Mouse (Mus musculus): ENCODE measurements around the gene Nos2. TPM values are rescaled to one million over a fixed set of nuclear protein-coding genes. Genes with fewer than 3 reads are reported as not detected.
"Not testable (repeated sequence)": the region's sequence is repeated elsewhere in the genome, so short reads cannot be mapped to it uniquely, and the experiment has no call there.

Nos2 gene
- polyA plus RNA-seq, 2 experiments from 2014 or later = not detected

GRCm38 (mm10) chr11:78959841-78960520, 39.4 kb downstream of the Nos2 start:
- ATAC-seq = no peak

GRCm38 (mm10) chr11:78961221-78961620, 40.6 kb downstream of the Nos2 start:
- ATAC-seq = no peak

DNA sequence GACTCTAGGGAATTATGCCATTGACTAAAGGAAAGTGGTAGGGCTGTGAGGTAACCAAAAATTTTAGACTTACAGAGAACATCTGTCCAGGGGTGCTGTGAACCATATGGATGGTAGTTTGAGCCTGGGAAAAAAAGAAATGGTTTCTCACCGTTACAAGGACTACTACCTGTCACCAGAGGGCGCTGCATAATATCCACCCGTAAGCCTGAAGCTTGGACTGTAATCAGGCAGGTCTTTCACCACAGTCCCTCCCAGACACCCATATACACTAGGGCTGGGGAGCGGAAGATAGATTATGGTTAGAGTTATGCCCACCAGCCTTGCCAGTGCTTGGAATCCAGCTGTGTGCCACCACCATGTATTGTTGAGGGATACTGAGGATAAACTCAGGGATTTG, 46.8 kb downstream of the Nos2 start:
- no peak for ATAC-seq

- no peak for ATAC-seq
These were observed 47.5 kb downstream of the Nos2 start for GRCm38 (mm10) chr11:78968121-78968520.

DNA sequence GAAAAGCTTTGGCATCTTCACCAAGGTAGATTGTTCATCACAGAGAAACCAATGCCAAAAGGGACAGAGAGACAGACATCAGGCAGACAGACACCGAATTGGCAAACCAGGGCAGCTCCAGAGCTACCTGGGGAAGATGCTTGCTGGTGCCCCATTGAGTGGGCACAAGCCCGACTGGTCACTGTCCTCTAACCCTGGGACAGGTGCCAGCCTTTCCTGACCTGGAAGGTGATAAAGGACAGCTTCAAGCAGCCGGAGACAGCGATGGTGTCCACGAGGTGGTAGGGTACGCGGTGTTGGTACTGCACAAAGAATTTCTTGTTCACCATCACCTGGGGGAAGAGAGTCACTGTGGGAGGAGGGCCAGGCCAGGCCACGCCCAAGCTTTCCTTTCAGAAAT, 50.5 kb downstream of the Nos2 start:
- no peak for ATAC-seq

DNA sequence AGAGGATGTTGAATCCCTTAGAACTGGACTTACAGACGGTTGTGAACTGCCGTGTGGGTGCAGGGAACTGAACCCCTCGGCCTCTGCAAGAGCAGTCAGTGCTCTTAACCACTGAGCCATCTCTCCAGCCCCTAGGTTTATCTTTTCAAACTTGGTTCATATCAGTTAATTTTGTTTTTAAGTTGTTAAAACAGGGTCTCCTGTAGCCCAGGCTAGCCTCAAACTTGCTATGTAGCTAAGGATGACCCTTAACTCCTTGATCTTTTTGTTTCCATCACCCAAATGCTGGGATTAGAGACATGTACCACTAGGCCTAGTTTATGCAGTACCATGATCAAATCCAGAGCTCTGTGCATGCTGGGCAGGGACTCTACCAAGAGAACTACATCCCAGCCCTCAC, 51.2 kb downstream of the Nos2 start:
- ATAC-seq = no peak

DNA sequence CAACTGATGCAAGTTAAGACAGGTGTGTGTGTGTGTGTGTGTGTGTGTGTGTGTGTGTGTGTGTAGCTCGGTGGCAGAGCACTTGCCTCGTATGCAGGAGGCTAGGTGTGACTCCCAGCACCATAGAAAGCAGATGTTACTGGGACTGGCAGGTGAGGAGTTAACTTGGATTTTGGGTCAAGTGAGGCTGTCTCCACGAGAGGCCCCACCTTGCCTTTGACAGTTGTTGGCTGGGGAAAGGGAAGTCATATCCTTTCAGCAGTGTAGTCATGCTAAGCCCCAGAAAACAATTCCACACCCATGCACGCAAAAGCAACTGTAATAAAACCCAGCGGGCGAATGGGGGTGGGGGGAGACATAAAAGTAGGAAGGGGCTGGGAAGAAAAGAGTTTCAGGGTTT, 51.7 kb downstream of the Nos2 start:
- ATAC-seq = no peak

DNA sequence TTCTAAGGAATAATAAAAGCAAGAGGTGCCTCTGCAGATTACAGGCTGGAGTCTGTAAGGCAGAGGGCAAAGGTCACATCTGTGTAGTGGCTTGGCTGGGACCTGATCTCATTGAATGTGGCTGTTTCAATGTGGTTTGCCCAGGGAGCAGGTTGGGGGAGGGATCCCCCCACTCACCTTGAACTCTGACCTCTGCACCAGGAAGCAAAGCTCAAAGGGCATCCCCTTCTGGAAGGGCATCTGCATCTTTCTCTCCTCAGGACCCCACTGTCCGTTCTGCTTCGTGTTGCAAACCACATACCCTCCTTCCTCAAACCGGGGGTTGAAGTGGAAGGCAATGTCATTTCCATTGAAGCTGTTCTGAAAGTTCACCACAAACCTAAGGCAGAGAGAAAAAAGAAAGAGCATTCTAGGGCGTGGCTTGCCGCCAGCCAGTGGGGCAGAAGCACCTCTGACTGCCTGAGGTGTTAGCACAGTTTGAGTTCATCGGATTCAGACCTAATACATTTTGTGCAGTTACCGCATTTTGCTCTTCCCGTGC, 52.3 kb downstream of the Nos2 start:
- peak; percentile 39 for ATAC-seq

DNA sequence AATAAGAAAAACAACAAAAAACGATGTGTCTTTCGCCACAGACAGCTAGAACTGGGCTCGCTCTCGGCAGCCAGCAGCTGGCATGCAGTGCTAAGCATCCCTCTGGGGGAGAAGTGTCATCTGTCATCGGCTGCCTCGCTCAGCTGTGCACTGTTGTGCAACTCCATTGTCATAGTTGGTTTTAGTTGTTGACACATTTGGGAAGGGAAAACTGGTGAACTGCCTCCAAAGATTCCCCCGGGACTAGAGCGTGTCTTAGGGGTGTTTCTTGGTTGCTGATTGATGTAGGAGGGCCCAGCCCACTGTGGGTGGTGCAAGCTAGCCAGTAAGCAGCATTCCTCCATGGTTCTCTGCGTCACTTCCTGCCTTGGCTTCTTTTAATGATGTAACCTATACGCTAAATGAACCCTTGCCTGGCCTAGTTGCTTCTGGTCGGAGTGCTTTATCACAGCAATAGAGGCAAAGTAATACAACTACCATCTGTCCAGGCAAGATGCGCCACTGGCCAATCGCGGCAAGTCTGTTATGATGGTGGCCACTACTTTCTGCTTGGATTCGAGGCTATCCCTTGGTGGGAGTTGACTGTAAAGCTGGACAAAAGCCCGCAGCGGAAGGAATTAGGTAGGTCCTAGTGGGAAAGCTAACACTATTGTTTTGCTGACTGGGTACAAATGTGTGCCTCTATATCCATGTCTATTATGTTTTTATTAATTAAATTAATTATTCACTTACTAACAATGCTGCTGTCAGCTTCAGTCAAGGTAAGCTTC, 53.0 kb downstream of the Nos2 start:
- peak; percentile 51 for ATAC-seq

- ATAC-seq = no peak
These were observed 56.3 kb downstream of the Nos2 start for GRCm38 (mm10) chr11:78976731-78977510.

DNA sequence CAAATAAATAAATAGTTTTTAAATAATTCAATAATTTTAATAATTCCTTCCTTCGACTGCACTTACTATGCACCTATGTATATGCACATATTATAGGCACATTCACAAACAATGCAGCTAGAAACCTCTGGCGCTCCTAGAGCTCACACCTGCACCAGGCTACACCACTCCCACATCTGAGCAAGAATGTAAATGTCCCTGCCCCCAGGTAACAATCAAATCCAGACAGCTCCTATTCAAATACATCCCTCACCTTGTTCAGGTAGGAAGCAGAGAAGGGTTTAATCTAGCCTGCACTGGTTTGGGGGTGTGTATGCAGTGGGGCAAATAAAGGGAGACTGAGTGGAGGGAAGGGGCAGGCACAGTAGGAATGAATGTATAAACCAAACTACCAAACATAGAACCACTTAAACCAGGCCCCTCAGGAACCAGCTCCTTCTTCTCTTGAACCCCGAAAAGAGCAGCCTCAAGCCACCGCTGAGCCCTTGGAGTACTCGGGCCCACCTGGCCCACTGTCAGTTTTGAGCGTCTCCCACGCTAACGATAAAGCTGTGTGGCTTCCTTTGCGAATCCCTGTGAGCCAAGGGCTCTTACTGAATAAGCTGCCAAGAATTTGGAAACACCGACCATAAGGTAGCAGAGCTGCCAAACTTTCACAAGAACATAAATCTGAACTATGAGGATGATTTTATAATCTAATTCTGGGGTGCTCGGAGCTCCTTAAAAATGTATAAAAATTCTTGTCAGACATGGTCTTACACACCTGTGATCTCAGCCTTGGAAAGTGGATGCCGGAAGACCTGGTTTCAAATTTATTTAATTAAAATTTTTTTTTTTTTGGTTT, 57.8 kb downstream of the Nos2 start:
- no peak for ATAC-seq

DNA sequence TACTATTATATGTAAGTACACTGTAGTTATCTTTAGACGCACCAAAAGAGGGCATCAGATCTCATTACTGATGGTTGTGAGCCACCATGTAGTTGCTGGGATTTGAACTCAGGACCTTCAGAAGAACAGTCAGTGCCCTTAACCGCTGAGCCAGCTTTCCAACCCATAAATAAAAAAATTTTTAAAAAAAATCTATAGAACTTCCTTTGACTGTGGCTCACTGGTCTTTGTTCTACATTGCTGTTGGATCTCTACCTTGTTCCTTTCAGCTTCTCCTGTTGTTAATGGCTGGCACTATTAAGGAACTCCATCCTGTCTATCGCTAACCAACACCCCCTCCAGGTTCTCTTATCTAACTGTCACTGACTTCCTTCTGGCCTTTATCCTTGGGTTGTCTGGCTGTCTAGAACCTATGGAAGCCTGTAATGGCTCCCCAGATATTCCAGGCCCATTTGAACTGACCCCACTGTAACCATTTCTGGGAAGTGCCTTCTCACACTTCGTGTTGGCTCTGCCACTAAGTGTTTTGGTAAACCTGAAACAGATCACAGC, 59.6 kb downstream of the Nos2 start:
- ATAC-seq = no peak

GRCm38 (mm10) chr11:78982042-78982441, 61.5 kb downstream of the Nos2 start:
- ATAC-seq = no peak

- ATAC-seq = peak; percentile 51
These were observed 62.1 kb downstream of the Nos2 start for GRCm38 (mm10) chr11:78982513-78983291.

DNA sequence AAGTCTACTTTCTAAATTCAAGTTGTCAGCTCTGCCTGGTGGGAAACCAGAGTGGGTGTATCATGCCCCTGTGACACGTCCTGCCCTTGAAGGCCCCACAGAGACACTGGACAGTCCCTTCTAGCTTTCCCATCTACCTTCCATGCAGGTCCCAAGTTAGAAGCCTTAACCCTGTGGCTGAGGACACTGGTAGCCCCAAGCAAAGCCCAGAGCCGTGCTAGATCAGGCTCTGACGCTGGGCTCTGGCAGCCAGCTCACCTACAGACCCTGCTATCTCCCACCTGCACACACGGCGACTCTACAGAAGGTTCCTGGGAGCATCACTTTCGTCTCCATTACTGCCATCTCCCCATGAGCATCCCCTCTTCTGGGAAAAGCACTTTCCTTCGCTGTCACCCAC, 63.0 kb downstream of the Nos2 start:
- ATAC-seq = no peak

DNA sequence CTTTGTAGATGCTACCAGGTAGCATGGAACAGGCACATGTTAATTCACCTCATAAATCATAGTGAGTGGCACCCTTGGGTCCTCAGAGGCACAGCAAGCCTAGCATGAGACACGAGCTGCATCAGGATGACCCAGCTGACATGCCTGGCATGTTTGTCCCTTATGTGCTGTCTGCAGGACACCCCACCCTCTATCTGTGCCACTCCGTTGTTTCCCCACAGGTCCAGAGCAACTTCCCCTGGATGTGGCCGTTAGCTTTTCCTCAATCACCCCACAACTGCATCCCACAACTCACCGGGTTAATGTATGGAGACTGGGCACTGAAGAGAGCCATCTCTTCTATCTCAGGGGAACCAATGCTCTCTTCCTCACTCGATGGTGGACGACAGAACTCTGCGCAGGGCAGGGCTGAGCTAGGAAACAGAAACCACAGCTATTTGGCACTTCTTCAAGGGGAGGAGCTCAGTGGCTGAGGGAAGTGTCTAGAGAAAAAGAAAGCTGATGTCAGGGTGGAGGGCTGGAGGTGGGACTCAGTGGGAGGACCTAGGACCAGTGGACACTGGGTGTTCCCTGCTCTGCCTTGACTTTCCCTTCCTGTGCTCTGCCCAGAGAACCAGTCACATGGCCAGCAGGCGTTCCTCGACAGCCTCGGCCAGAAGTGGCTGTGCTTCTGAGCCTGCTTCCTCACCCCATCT, 64.0 kb downstream of the Nos2 start, which contains the start of gene Lgals9:
Gene Lgals9, minus strand, starts transcription at position 464 of the 695 bp plus-strand sequence.
- ATAC-seq = peak; percentile 93

DNA sequence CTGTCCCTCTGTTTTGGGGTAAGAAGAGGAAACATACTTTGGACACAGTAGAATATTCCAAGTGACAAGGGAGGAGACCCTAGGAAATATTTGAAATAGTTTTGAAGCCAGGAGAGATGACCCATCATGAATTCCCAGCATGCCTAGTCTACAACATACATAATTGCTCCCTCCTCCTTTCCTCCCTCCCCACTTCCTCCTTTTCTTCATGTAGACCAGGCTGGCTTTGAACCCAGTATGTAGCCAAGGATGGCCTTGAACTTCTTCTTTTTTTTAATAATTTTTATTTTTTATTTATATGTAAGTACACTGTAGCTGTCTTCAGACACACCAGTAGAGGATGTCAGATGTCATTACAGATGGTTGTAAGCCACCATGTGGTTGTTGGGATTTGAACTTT, 64.9 kb downstream of the Nos2 start:
- ATAC-seq = no peak

DNA sequence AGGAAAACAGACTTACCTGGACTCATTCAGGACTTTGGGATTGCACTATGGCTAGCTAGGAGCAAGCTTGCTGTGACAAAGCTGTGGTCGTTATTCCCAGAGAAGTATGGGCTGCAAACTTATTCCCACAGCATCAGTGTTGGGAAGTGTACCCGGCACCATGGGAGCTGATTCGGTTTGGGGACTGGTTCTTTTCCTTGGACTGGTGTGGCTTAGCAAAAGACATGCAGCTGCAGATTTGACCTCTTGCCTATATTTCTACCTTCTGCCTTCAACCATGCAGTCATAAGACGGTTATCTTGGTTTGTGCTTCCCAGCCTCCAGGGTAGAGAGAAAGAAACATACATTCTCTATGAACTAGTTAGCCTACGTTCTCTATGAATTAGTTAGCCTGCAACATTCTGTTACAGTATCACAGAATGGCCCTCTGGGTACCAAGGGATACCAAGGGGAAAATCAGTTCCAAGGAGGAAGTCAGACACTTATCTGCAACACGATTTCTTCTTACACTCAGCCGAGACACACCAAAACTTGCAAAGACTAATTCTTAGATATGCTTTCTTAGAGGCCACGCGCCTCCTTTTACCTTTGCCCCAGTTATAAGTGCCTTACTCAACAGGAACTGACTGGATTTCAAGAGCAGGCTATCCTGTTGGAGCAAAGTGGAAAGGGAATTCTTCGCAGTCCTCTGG, 65.9 kb downstream of the Nos2 start:
- no peak for ATAC-seq

DNA sequence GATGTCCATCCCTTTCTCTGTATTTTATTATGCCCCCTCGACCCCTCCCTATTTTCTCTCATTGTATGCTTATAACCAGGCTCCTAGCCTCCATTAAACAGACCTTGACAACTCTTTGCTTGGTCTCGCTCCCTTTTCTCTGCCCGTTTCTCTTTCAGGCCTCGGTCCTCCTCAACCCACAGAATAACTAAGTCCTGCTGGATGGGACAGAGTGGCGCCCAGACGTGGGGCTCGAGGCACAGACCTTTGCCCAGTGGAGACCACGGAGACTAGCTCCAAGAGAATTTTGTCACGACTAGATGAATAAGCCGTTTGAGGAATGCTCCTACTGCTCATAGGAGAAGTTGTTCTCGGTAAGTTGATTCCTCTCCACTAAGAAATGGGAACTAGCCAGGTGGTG, 68.6 kb downstream of the Nos2 start:
- not testable (repeated sequence) for ATAC-seq

DNA sequence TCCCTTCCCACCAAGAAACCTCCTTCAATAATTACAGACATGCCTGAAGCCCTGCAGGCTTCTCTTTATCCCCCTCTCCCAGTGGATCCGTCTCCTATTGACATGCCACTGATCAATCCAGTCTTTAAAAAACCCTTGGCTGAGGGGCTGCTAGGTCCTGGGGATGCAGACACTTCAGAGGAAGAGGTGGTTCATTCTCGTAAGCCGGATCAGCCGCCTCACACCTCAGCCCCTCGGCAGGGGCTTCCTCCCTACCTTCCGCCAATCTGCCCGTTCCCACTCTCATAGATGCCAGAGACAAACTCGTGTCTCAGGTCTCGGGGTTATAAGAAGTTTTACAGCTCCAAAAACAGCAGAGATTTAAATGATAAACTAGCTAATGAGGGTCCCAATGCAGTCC, 69.5 kb downstream of the Nos2 start:
- no peak for ATAC-seq
